Mouse (Mus musculus): ENCODE results near the gene Caprin2.

GRCm38 (mm10) chr6:148795145-148795544, 100.9 kb downstream of the Caprin2 start:
- no peak for TF ChIP-seq POLR2A (IDR thresholded peaks at IDR 0.05; ENCODE audit: insufficient read length, low read depth)
- TF ChIP-seq MYOG (IDR thresholded peaks at IDR 0.05; ENCODE audit: control insufficient read depth in 1 of 3, insufficient read depth in 1 of 3, insufficient read length in 2 of 3, low read depth in 2 of 3) = no peak
- TF ChIP-seq USF1 (IDR thresholded peaks at IDR 0.05; ENCODE audit: low read depth) = peak; percentile 19
- no peak for TF ChIP-seq POLR2AphosphoS2 (IDR thresholded peaks at IDR 0.05; ENCODE audit: insufficient read length, low read depth)
- TF ChIP-seq E2F4 (IDR thresholded peaks at IDR 0.05; ENCODE audit: insufficient read depth) = no peak
- TF ChIP-seq MAX (IDR thresholded peaks at IDR 0.05; ENCODE audit: low read depth) = no peak
- TF ChIP-seq MYOD1 (IDR thresholded peaks at IDR 0.05; ENCODE audit: control insufficient read depth in 1 of 3, insufficient read length in 2 of 3, low read depth in 2 of 3) = peak in 1 of 3 experiments; percentile 40
- no peak for TF ChIP-seq TCF12 (IDR thresholded peaks at IDR 0.05; ENCODE audit: insufficient read depth, poor library complexity, severe bottlenecking)
